Mouse (Mus musculus): ENCODE measurements around the gene Vmn2r93. TPM values are rescaled to one million over a fixed set of nuclear protein-coding genes. Genes with fewer than 3 reads are reported as not detected.

The Vmn2r93 gene
- total RNA-seq (2021), result not detected
- long read RNA-seq, experiment 1, result 0 reads
- long read RNA-seq, experiment 2, result 0 reads

DNA sequence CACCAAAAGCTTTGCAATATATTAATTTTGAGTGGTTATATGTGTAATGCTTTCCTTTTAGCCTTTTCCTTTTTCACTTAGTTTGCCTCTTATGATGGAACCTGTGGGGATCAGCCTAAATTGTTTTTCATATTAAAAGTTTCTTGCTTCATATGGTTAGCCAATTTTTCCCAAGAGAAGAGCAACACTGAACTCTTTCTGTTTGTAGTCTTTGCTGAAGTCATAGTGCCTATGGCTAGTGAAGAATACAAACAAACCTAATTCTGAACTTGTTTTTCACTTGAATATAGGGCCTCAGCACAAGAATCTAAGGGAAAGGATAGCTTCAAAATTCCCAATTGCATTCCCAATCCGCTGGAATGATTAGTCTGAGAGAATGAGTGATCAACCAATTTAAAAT is at the start of gene Vmn2r93:
Gene Vmn2r93 (plus strand): TSS at position 301 of the 400 bp plus-strand sequence.
- no peak for DNase-seq (ENCODE audit: low spot score in 2 of 2)

DNA sequence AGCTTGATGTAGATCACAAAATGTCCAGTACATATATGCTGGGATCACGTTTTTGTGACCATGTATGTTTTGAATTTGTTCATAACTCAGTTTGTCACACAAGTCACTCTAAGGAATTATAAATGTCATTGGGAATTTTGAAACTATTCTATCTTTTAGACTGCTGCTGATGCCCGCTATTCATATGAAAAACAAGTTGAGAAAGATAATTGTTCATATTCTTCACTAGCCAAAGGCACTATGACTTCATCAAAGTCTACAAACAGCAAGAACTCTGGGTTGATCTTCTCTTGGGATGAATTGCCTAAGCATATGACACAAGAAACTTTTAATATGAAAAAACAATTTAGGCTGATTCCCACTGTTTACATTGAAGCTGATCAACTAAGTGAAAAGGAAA is 20.2 kb upstream of the Vmn2r93 start, which contains the start of gene Vmn2r94:
Gene Vmn2r94 (minus strand): TSS at position 101 of the 400 bp plus-strand sequence.
- no peak for DNase-seq (ENCODE audit: low spot score in 2 of 2)

DNA sequence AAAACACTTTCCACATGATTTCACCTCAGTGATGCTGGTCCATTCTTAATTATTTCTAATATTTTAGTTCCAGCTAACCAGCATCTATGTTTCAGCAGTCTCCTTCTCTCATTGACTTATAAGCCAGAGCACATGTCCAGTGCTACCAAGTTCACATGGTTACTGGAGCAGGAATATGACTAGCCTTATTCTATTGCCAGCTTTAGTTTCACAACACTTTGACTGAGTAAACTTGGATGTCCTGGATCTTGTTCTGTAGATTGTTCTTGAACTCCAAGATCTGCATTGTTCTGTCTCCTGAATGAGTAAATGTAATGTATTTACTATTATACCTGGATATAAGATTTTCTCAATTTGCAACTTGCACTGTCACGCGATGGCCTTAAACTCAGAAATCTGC is 25.1 kb downstream of the Vmn2r93 start:
- no peak for DNase-seq (ENCODE audit: low spot score in 2 of 2)

DNA sequence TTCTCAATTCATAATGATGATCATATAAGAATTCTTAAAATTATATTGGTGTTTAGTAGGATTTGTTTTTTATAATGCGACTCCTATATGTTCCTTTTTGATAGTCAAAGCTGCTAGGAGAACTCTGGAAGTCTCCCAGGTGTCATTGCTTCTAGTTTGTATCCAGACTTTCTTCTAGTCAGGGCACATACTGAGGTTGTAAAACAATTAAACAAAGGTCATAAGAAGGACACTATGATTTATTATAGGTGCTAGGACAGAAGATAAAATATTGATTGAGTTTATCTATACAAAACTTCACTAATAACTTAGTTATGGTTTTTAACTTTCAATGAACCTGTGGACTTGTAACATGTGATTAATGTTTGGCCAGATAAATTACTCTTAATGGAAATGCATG is 62.1 kb downstream of the Vmn2r93 start:
- no peak for DNase-seq (ENCODE audit: low spot score in 2 of 2)

DNA sequence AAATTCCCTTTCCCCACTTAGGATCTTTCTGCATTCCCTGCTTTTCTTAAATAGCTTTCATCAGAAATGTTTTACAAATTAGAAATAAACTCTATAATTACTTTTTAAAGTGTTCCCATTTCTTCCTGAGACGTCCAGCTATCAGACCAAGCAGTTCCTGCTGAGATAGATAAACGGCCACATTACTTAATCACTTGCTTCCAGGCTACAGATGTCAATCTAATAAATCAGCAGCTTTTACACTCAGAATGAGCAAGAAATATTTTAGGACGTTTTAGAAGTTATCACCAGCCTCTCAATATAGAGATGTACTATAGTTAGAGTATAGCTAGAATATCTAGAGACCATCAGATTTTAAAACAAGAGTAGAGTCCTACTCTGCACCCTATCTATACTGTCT is 62.7 kb downstream of the Vmn2r93 start:
- DNase-seq (ENCODE audit: low spot score in 2 of 2), result no peak

Other genes starting within 250 kb of the Vmn2r93 start
- not detected for gene Vmn2r124, start 248.7 kb upstream of the Vmn2r93 start, total RNA-seq (2021)
- gene Vmn2r91, start 213.1 kb upstream of the Vmn2r93 start, total RNA-seq (2021), result not detected
- gene Vmn2r92, start 146.2 kb upstream of the Vmn2r93 start, total RNA-seq (2021), result not detected
- gene Vmn2r94, start 20.3 kb upstream of the Vmn2r93 start, total RNA-seq (2021), result not detected
- gene Vmn2r95, start 126.0 kb downstream of the Vmn2r93 start, total RNA-seq (2021), result not detected

All from gastrocnemius, postnatal 4 days (tissue).